Mouse (Mus musculus): ENCODE results near the gene Ndufs5.

DNA sequence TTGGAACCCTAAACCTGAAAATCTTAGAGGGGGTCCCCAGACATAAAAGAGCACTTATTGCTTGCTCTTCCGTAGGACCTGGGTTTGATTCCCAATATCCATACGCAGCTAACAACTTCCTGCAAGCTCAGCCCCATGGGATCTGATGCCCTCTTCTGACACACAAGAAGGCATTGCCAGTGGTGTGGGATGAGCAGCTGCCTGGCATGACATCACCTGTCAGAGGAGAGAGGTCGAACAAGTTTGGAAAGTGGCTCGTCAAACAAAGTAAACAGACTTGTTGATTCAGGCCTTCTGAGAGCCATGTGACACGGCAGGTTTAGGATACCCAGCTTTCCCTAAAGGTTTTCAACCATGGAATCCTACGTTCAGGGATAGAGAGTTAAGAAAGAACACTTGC, 47.1 kb upstream of the Ndufs5 start:
- TF ChIP-seq CTCF (IDR thresholded peaks at IDR 0.05; ENCODE audit: borderline replicate concordance, insufficient read depth, low read depth, low read length) (no peak), POLR2A (IDR thresholded peaks at IDR 0.05; ENCODE audit: borderline replicate concordance, insufficient read depth, low read length) (no peak)

Measured in cerebellum, adult 2 months (tissue).